Mouse (Mus musculus): Measurements from ENCODE around the gene 9530003J23Rik.

The 9530003J23Rik gene

GRCm38 (mm10) chr10:117185399-117186089 is 53.0 kb downstream of the 9530003J23Rik start:
- no peak for DNase-seq (ENCODE audit: low spot score in 2 of 2)
